Mouse (Mus musculus) intestine, postnatal 0 days (tissue): ENCODE data around the gene Bmp2k. TPM values are rescaled to one million over a fixed set of nuclear protein-coding genes. Genes with fewer than 3 reads are reported as not detected.

Experiments used
- ATAC-seq: fragments of 200-750 bp; cut with Nextera tagmentation; 2 replicates; pipeline ENCODE4 v1.8.0; 2017; ENCODE audit warnings: mild to moderate bottlenecking, moderate TSS enrichment, moderate library complexity
- H3K27ac ChIP-seq: fragments of 300-500 bp; sonication (generic); 2 replicates; pipeline ENCODE4 v1.5.1; 2014; ENCODE audit warnings: mild to moderate bottlenecking, low read depth, low read length, moderate library complexity
- H3K27me3 ChIP-seq: fragments of 300-500 bp; sonication (generic); replicated peaks from 2 replicates; pipeline ENCODE4 v1.6.1; 2014; ENCODE audit warnings: low read length, mixed read lengths; ENCODE audit not compliant: control insufficient read depth, insufficient read depth
- H3K36me3 ChIP-seq: fragments of 300-500 bp; sonication (generic); 2 replicates; pipeline ENCODE4 v1.6.1; 2014; ENCODE audit warnings: mild to moderate bottlenecking, moderate library complexity; ENCODE audit not compliant: control insufficient read depth, insufficient read depth
- H3K4me1 ChIP-seq: fragments of 300-500 bp; sonication (generic); replicated peaks from 2 replicates; pipeline ENCODE4 v1.6.1; 2014; ENCODE audit warnings: antibody characterized with exemption, low read length, mixed read lengths; ENCODE audit not compliant: control insufficient read depth, insufficient read depth
- H3K4me2 ChIP-seq: fragments of 300-500 bp; sonication (generic); replicated peaks from 2 replicates; pipeline ENCODE4 v1.6.1; 2014; ENCODE audit warnings: low read depth, mild to moderate bottlenecking, moderate library complexity
- H3K4me3 ChIP-seq: fragments of 300-500 bp; sonication (generic); 2 replicates; pipeline ENCODE4 v1.5.1; 2014; ENCODE audit warnings: low read depth, low read length
- H3K9ac ChIP-seq: fragments of 300-500 bp; sonication (generic); 2 replicates; pipeline ENCODE4 v1.6.1; 2014; ENCODE audit warnings: mild to moderate bottlenecking, low read depth, low read length
- H3K9me3 ChIP-seq: fragments of 300-500 bp; sonication (generic); 2 replicates; pipeline ENCODE4 v1.6.1; 2016; ENCODE audit warnings: mixed run types; ENCODE audit not compliant: control insufficient read depth
- CTCF ChIP-seq: sonication (generic); IDR thresholded peaks from 2 replicates; pipeline ENCODE4 v1.5.1; 2016; ENCODE audit warnings: low read depth, mild to moderate bottlenecking, control low read depth, antibody characterized with exemption, moderate library complexity
- WGBS: fragments of 180-500 bp; shearing (Covaris S2); extraction: QIAGEN DNeasy Blood & Tissue Kit; methylation state at CpG from one replicate; pipeline ENCODE4 v1.1.7; 2014; 5-methylcytosine and 5-hydroxymethylcytosine counted together
- polyA plus RNA-seq: library from polyadenylated mRNA; unstranded; fragments of >200 nt; fragmentation: Nextera tagmentation; extraction: Ambion mirVana; gene quantifications from 2 replicates; pipeline ENCODE4 v1.2.1, GENCODE M21; 2015

The Bmp2k gene
- polyA plus RNA-seq, 1 experiment from 2014 or later, result 21.2 TPM

DNA sequence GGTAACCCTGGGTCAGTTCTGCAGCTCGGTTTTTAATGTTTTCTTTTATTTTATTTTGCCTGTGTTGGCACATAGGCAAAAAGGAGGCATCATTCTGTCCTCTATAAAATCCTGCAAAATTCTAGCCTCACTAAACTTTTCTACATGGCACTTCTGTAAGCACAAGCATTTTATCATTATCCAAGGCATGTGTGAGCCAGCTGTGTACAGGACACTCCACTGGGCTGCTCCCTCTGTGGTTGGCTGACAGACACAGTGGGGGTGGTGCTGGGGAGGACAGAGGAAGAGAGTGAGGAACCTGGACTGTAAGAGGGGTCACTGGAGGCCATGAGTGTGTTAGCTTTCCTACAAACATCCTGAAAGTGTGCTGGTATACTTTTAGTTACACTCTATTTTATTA lies 64.6 kb downstream of the Bmp2k start:
- H3K4me2 ChIP-seq, result no peak overlapping the region
- no peaks in the 10 kb centered on the region for H3K27me3 ChIP-seq
- no peaks in the 10 kb centered on the region for H3K4me1 ChIP-seq
- no peak for TF ChIP-seq CTCF
- no peak overlapping the region for H3K9ac ChIP-seq
- H3K27ac ChIP-seq, result no peak overlapping the region
- 67% methylated on average over 1 of the region's 1 CpGs for WGBS
- H3K4me3 ChIP-seq, result no peak overlapping the region
- peaks cover 62% of the 10 kb centered on the region for H3K36me3 ChIP-seq
- no peaks in the 10 kb centered on the region for H3K9me3 ChIP-seq
- no peak for ATAC-seq

DNA sequence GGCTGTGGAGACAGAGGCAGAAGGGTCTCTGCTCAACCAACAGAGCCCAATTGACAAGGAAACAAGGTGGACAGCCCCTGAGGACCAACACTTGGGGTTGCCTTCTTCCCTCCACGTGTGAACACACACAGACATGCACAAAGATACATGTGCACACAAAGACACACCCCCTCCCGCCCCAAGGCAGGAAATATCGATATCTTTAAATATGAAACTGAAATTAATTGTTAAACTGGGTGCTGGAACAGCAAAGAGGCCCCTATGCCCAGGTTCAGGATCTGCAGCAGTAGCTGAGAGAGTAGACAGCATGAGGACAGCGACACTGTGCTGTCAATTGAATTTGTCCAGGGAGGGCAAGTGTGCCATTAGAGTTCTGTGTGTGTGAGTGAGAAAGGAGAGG lies 68.3 kb downstream of the Bmp2k start:
- Histone ChIP-seq H3K27ac (no peak overlapping the region), H3K27me3 (no peaks in the 10 kb centered on the region), H3K9ac (no peak overlapping the region), H3K36me3 (peaks cover 65% of the 10 kb centered on the region), H3K4me3 (no peak overlapping the region), H3K4me2 (no peak overlapping the region), H3K4me1 (no peaks in the 10 kb centered on the region), H3K9me3 (no peaks in the 10 kb centered on the region)
- 65% methylated on average over 4 of the region's 4 CpGs for WGBS
- no peak for ATAC-seq
- peak; percentile 19 for TF ChIP-seq CTCF

DNA sequence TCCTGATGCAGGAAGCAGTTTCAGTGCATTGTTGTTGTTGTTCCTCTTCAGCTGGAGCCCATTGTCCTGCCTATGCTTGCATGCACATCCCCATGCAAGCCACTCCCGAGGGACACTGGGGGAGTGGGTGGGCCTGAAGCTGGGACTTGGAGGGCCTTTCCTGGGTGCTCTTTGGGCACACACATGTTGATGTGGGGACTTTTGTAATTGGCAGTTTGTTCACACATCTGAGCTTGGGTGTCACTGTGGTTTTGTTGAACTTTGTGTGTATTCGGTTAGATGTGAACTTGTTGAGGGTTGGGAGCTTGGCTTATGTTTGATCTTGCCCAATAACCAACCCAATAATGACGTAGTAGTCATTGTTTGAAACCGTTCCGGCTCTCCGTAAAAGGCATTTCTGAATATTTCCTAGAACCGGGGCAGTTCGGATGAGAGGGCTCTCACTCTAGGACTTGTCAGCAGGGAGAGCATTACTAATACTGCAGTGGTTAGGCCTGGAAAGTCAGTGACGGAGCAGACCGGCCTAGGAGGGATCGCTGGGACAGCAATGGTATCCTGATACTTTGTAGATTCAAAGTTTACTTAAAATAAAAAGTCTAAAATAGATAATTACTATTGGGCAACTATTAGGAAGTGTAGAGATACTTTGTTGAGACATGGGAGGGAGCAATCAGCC lies 78.1 kb downstream of the Bmp2k start:
- Histone ChIP-seq H3K4me1 (no peaks in the 10 kb centered on the region), H3K27me3 (no peaks in the 10 kb centered on the region), H3K36me3 (peaks cover 14% of the 10 kb centered on the region), H3K9me3 (no peaks in the 10 kb centered on the region), H3K4me3 (no peak overlapping the region), H3K4me2 (no peak overlapping the region), H3K9ac (no peak overlapping the region), H3K27ac (no peak overlapping the region)
- no peak for TF ChIP-seq CTCF
- no peak for ATAC-seq
- WGBS, result 92% methylated on average over 11 of the region's 11 CpGs

- H3K4me1 ChIP-seq, result no peaks in the 10 kb centered on the region
- H3K9ac ChIP-seq, result no peak overlapping the region
- H3K4me3 ChIP-seq, result no peak overlapping the region
- no peaks in the 10 kb centered on the region for H3K27me3 ChIP-seq
- no peak overlapping the region for H3K27ac ChIP-seq
- 96% methylated on average over 5 of the region's 5 CpGs for WGBS
- ATAC-seq, result no peak
- H3K4me2 ChIP-seq, result no peak overlapping the region
- H3K36me3 ChIP-seq, result peaks cover 12% of the 10 kb centered on the region; the same call in 1 of the 2 replicates
- TF ChIP-seq CTCF, result no peak
- H3K9me3 ChIP-seq, result no peaks in the 10 kb centered on the region
Measured at GRCm38 (mm10) chr5:97076167-97076566, 78.7 kb downstream of the Bmp2k start.

DNA sequence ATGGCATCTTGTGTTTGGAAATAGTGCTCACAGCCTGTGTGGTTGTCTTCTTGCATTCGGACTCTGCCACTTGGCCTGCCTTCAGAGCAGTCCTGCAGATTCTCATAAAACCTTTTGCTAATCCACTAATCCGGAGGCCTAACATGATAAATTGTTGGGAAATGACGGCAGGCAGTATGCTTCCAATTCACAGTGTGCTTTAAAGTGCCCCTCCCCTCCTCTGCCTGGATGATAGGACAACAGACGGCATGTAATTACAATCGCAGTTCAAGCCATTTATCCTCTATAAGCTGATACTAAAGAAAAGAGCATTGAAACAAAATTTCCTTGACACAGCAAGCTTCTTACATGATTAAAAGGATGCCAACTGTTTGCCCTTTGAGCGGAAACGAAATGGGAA lies 80.2 kb downstream of the Bmp2k start:
- peaks cover 16% of the 10 kb centered on the region; the same call in 1 of the 2 replicates for H3K36me3 ChIP-seq
- no peak overlapping the region for H3K27ac ChIP-seq
- no peak for ATAC-seq
- WGBS, result 58% methylated on average over 7 of the region's 7 CpGs
- H3K27me3 ChIP-seq, result no peaks in the 10 kb centered on the region
- no peaks in the 10 kb centered on the region for H3K4me1 ChIP-seq
- no peak overlapping the region for H3K9ac ChIP-seq
- H3K4me3 ChIP-seq, result no peak overlapping the region
- TF ChIP-seq CTCF, result no peak
- H3K4me2 ChIP-seq, result no peak overlapping the region
- H3K9me3 ChIP-seq, result no peaks in the 10 kb centered on the region

- Histone ChIP-seq H3K27ac (no peak overlapping the region; the same call in 1 of the 2 replicates), H3K9ac (no peak overlapping the region), H3K4me1 (no peaks in the 10 kb centered on the region), H3K27me3 (no peaks in the 10 kb centered on the region), H3K4me2 (no peak overlapping the region), H3K4me3 (no peak overlapping the region), H3K36me3 (peaks cover 17% of the 10 kb centered on the region; the same call in 1 of the 2 replicates), H3K9me3 (no peaks in the 10 kb centered on the region)
- TF ChIP-seq CTCF, result no peak
- ATAC-seq, result no peak
- 70% methylated on average over 5 of the region's 5 CpGs for WGBS
Measured at GRCm38 (mm10) chr5:97078641-97079040, 81.2 kb downstream of the Bmp2k start.
